Mouse (Mus musculus): ENCODE results near the gene Fblim1.
"Not testable (repeated sequence)": the region's sequence is repeated elsewhere in the genome, so short reads cannot be mapped to it uniquely, and the experiment has no call there.

Fblim1 gene

DNA sequence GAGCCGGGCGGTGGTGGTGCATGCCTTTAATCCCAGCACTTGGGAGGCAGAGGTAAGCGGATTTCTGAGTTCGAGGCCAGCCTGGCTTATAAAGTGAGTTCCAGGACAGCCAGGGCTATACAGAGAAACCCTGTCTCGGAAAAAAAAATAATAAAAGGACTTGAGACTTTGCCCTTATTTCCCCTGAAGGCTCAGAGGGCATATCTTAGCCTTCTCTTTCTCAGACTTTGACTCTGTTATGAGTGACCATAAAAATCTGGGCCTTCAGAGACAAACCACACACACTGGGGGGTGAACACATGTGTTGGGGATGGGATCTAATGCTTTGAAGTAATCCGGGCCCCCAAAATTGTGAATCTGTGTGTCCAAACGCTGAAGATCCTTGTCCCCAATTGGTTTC is 38.7 kb downstream of the Fblim1 start:
- not testable (repeated sequence) for DNase-seq (ENCODE audit: low spot score)

DNA sequence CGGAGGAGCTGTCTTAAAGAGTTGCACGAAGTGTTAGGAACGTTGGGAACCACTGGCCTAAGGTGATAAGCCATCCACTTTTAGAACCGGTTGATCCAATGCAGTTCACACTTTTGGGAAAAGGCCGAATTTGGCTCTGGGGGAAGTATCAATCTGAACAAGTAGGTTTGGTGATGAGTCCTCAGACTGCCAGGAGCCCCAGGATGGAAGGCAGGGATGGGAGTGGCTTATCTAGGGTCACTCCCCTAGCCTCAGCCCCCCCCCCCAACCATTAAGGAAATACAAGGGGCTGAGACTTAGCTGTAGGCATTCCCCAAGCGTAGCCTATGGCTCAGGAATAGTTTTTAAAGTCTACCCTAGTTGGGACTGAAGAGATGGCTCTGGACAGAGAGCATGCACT is 39.7 kb downstream of the Fblim1 start:
- no peak for DNase-seq (ENCODE audit: low spot score)

DNA sequence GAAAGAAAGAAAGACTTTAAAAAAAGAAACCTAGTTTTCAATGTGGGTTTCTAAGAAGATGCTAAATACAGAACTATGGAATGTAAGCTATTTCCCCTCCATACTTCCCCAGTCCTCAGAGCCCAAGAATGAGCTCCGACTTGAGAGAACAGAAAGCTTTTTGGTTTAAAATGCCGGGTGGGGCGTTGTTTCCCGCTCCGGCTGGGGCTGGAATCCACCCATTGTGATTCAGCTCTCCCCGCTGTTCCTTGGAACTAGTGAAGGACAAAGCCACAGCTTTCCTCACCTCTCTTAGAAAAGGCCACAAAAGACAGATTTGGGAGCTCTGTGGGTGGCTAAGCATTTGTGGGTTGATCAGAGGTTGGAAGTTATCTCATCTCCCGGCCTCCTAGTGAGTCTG is 40.6 kb downstream of the Fblim1 start:
- no peak for DNase-seq (ENCODE audit: low spot score)

- DNase-seq (ENCODE audit: low spot score): no peak
Observed at GRCm38 (mm10) chr4:141564660-141565059, 41.2 kb downstream of the Fblim1 start.

- DNase-seq (ENCODE audit: low spot score): no peak
Observed at GRCm38 (mm10) chr4:141564209-141564608, 41.7 kb downstream of the Fblim1 start.

- DNase-seq (ENCODE audit: low spot score): no peak
Observed at GRCm38 (mm10) chr4:141562281-141562680, 43.6 kb downstream of the Fblim1 start.

DNA sequence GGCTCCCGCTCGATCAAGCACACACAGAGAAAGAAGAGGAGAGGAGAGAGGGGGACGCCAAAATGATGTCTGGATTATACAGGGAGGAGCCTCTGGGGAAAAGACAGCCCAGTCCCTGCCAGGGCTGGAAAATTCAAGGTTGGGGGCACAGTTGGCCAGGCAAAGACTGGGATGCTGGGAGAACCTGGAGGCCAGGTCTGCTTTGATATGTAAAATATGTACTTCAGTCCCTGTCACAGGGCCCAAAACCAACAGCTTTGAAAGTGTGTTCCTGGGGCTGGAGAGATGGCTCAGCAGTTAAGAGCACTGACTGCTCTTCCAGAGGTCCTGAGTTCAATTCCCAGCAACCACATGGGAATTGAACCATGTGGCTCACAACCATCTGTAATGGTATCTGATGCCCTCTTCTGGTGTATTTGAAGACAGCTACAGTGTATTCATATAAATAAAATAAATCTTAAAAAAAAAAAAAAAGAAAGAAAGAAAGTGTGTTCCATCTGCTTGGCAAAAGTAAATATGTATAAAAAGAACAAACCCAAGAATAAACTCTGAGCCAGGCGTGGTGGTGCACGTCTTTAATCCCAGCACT is 44.5 kb downstream of the Fblim1 start:
- DNase-seq (ENCODE audit: low spot score): not testable (repeated sequence)

DNA sequence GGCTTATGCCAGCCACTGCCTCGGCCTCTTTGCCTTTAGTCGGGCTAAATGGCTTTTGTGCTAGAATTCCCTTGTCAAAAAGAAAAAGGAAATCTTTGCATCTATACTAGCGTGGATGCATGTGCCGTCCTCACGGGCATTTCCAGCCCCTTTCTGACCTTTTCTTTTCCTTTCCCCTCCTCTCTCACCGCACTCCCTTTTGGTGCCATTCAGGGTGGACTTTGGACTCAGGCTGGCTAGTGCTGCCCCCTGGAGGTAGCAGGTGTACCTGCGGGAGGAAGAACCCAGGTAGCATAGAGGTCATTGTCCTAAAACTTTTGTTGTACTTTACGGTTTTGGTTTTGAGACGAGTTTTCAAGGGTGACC is 46.0 kb downstream of the Fblim1 start:
- DNase-seq (ENCODE audit: low spot score): peak; percentile 91

- DNase-seq (ENCODE audit: low spot score): peak; percentile 65
Observed at GRCm38 (mm10) chr4:141559131-141559897, 46.6 kb downstream of the Fblim1 start.

GRCm38 (mm10) chr4:141558658-141559057 is 47.2 kb downstream of the Fblim1 start:
- peak; percentile 23 for DNase-seq (ENCODE audit: low spot score)

- DNase-seq (ENCODE audit: low spot score): not testable (repeated sequence)
Observed at GRCm38 (mm10) chr4:141556163-141556562, 49.7 kb downstream of the Fblim1 start.

- DNase-seq (ENCODE audit: low spot score): not testable (repeated sequence)
Observed at GRCm38 (mm10) chr4:141554255-141554865, 51.5 kb downstream of the Fblim1 start.

GRCm38 (mm10) chr4:141552484-141552883 is 53.4 kb downstream of the Fblim1 start:
- peak; percentile 33 for DNase-seq (ENCODE audit: low spot score)

- DNase-seq (ENCODE audit: low spot score): no peak
Observed at GRCm38 (mm10) chr4:141547299-141547698, 58.6 kb downstream of the Fblim1 start.

DNA sequence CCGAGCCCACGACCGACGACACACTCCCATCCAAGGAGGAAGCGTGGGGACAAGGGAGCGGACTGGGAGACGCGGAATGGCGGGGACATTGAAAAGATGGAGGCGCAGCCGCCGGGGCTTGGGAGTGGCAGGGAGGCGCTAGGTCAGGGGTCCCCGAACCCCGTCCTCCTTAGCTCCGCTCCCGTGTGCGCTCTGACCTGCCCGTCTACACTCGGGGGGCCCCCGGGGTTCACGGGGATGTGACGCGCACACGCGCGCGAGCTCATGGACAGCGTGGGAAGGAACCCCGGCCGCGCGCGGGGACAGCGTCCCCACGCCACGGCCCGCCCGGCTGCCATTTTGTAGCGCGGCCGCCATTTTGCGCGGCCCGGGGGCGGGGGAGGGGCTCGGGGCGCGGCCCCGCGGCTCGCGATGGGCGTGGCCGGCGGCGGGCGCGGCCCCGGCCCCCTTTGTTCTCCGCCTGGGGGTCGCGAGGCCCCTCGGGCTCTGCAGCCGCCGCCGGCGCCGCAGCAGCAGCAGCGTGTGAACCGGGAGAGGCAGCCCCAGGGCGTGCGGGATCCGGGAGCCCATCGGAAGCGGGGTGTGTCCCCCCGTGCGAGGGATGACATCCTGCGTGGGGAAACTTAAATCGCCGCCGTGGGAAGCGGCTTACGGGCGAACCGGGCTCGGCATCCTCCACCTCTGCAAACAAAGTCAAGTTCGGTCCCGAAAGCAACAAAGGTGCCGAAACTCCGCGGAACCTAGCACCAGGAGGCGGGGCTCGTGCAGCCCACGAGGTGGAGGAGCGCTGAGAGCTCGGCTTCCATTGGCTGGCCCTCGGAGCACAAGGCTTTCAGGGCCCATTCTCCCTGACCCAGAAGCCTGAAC is 59.3 kb downstream of the Fblim1 start:
- DNase-seq (ENCODE audit: low spot score): peak; percentile 96

DNA sequence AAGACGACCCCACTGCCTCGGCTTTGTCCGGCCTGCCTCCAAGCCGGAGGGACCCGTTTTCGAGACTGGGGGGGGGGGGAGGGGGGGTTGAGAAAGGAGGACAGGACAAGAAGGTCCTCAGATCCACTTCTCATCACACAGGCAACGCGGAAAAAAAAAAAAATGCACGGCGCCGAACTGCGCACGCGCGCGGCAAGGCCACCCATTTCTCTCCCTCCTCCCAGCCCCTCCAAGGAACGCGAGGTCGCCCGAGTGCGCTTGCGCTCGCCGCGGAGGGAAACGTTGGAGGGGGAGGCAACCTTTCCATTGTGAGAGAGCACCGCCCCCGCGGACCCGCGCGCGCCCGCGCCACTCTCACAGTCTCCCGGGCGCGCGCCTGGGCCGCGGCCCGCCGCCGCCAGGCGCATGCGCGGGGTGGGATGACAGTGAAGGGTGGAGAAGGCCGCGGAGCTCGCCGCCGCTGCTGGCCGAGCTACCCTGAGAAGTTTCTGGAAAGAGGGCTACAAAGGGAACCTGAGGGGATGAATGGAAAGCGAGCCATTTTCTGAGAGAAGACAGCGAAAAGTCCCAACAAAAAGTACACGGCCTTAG is 60.1 kb downstream of the Fblim1 start:
- DNase-seq (ENCODE audit: low spot score): peak; percentile 99

DNA sequence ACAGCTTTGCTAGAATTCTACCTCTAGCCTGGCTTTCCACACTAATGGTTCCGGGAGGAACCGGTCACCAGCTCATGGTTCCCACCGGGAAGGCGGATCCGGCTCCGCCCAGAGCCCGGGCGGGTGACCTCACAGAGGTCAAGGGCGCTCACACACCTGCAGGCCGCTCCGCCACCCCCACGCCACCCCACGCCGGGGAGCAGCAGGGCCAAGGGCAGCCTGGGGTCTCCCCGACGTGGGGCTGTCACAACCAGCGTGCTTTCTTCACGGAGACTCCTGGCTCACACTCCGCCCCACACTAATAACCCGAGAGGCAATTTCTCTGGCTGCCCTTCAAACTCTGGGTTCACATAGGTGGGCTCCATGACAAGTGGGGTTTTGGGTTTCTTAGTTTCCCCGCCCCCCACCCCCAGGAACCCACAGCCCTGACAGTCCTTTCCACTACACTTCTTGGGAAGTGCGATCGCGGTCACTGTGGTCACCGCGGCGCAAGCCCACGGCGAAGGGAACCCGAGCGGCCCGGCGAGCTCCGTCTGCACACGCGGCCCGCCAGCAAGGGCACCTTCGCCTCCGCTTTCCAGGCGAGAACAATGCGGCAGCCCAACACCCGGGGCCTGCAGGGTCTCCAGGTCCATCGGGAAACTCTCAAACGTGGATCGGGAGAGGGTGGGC is 60.7 kb downstream of the Fblim1 start:
- DNase-seq (ENCODE audit: low spot score): peak; percentile 63

DNA sequence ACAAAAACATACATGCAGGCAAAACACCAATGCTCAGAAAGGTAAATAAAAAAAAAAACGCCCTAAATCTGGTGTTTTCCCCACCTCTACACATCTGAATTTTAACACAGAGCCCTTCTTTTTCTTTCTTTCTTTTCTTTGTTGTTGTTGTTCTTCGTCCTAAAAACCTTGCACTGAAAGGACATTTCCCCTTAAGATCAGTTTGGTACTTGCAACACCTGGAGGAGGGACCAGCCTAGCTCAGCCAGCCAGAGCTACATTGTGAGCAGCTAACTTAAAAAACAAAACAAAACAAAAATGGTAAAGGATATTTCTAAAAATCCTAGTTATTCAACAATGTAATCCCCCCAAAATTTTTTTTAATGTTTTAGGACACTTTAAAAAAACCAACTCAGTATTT is 61.4 kb downstream of the Fblim1 start:
- DNase-seq (ENCODE audit: low spot score): no peak

- DNase-seq (ENCODE audit: low spot score): no peak
Observed at GRCm38 (mm10) chr4:141543593-141543992, 62.3 kb downstream of the Fblim1 start.

DNA sequence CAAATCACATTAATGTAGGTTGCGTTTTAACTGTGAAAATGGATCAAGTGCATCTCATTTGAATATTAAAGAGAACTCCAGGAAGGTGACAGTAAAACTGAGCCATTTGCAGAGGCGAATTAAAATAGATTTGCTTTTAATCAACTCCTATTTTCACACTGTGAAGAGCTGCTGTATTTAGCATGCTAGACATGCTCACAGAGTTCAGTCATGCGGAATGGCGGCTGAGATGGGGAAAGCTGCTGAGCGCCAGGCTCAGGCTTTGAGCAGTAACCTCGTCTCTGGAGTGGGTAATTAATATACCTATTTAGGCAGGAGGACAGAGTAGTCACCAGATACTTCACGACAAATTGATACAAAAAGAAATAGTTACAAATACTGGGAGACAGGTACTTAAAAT is 64.0 kb downstream of the Fblim1 start:
- DNase-seq (ENCODE audit: low spot score): peak; percentile 63

- DNase-seq (ENCODE audit: low spot score): no peak
Observed at GRCm38 (mm10) chr4:141540844-141541243, 65.1 kb downstream of the Fblim1 start.

Data from embryo, embryonic 10 days (tissue).